Mouse (Mus musculus) heart, adult 18-20 months (tissue): Measurements from ENCODE around the gene Snx25. TPM values are rescaled to one million over a fixed set of nuclear protein-coding genes. Genes with fewer than 3 reads are reported as not detected.
"Not testable (repeated sequence)": the region's sequence is repeated elsewhere in the genome, so short reads cannot be mapped to it uniquely, and the experiment has no call there.

Experiments used
- DNase-seq, 2 experiments: peaks; one replicate each; pipeline ENCODE4 v3.0.0; 2021 to 2022; ENCODE audit warnings: mixed read lengths in 1 of 2
- total RNA-seq, 2 experiments: library from RNA; stranded (reverse); gene quantifications; 2 replicates each; pipeline ENCODE4 v1.2.3; 2021

The Snx25 gene
- total RNA-seq, 2 experiments from 2014 or later: 8.1 to 8.3 TPM

- no peak for DNase-seq
These were observed 13.9 kb downstream of the Snx25 start for GRCm38 (mm10) chr8:46137843-46138596.

- no peak for DNase-seq
These were observed 14.6 kb downstream of the Snx25 start for GRCm38 (mm10) chr8:46137336-46137735.

GRCm38 (mm10) chr8:46135546-46135945, 16.4 kb downstream of the Snx25 start:
- not testable (repeated sequence) for DNase-seq

- no peak for DNase-seq
These were observed 21.5 kb downstream of the Snx25 start for GRCm38 (mm10) chr8:46130426-46130825.

GRCm38 (mm10) chr8:46122498-46122897, 29.5 kb downstream of the Snx25 start:
- DNase-seq: no peak

GRCm38 (mm10) chr8:46119176-46119575, 32.8 kb downstream of the Snx25 start:
- DNase-seq: no peak

GRCm38 (mm10) chr8:46117172-46117571, 34.8 kb downstream of the Snx25 start:
- DNase-seq: no peak

GRCm38 (mm10) chr8:46113421-46114170, 38.4 kb downstream of the Snx25 start:
- peak in 1 of 2 experiments; percentile 26 for DNase-seq

- DNase-seq: no peak
These were observed 44.3 kb downstream of the Snx25 start for GRCm38 (mm10) chr8:46107690-46108089.

- DNase-seq: no peak
These were observed 48.5 kb downstream of the Snx25 start for GRCm38 (mm10) chr8:46103434-46103833.

- peak; percentile 41 to 43 for DNase-seq
These were observed 59.1 kb downstream of the Snx25 start for GRCm38 (mm10) chr8:46092667-46093360.

GRCm38 (mm10) chr8:46083141-46083540, 68.8 kb downstream of the Snx25 start:
- DNase-seq: no peak

- no peak for DNase-seq
These were observed 70.9 kb downstream of the Snx25 start for GRCm38 (mm10) chr8:46081030-46081429.

- DNase-seq: no peak
These were observed 73.1 kb downstream of the Snx25 start for GRCm38 (mm10) chr8:46078866-46079265.

- no peak for DNase-seq
These were observed 76.7 kb downstream of the Snx25 start for GRCm38 (mm10) chr8:46075223-46075622.

- DNase-seq: no peak
These were observed 78.3 kb downstream of the Snx25 start for GRCm38 (mm10) chr8:46073540-46074140.

GRCm38 (mm10) chr8:46072798-46073197, 79.2 kb downstream of the Snx25 start:
- no peak for DNase-seq

- DNase-seq: no peak
These were observed 111.7 kb downstream of the Snx25 start for GRCm38 (mm10) chr8:46040260-46040659.

- peak; percentile 23 to 27 for DNase-seq
These were observed 112.3 kb downstream of the Snx25 start for GRCm38 (mm10) chr8:46039666-46040065.

GRCm38 (mm10) chr8:46036217-46036616, 115.7 kb downstream of the Snx25 start:
- DNase-seq: no peak

GRCm38 (mm10) chr8:46024392-46024791, 127.6 kb downstream of the Snx25 start:
- peak; percentile 25 to 35 for DNase-seq

GRCm38 (mm10) chr8:46022758-46023157, 129.2 kb downstream of the Snx25 start:
- peak in 1 of 2 experiments; percentile 12 for DNase-seq
